Mouse (Mus musculus) urinary bladder, postnatal 25 days (tissue): ENCODE results near the gene B4galt4.
A peak's percentile ranks its signal among the peaks of the same experiment; 100 is the strongest.

Source experiments
- DNase-seq: peaks from one replicate; pipeline ENCODE4 v3.0.0; 2022; ENCODE audit warnings: low spot score

B4galt4 gene

GRCm38 (mm10) chr16:38728576-38729132, 13.4 kb upstream of the B4galt4 start:
- no peak for DNase-seq

- DNase-seq, result no peak
These were observed 12.9 kb upstream of the B4galt4 start for GRCm38 (mm10) chr16:38729139-38729538.

GRCm38 (mm10) chr16:38729610-38730288, 12.3 kb upstream of the B4galt4 start:
- DNase-seq, result no peak

GRCm38 (mm10) chr16:38730921-38731320, 11.1 kb upstream of the B4galt4 start:
- no peak for DNase-seq

GRCm38 (mm10) chr16:38741204-38741903, 710 bp upstream of the B4galt4 start:
- no peak for DNase-seq

GRCm38 (mm10) chr16:38742659-38743131, 631 bp downstream of the B4galt4 start:
- DNase-seq, result peak; percentile 13

GRCm38 (mm10) chr16:38743941-38744673, 2.0 kb downstream of the B4galt4 start:
- no peak for DNase-seq

- no peak for DNase-seq
These were observed 8.7 kb downstream of the B4galt4 start for GRCm38 (mm10) chr16:38750803-38751202.

- DNase-seq, result no peak
These were observed 11.6 kb downstream of the B4galt4 start for GRCm38 (mm10) chr16:38753631-38754030.

GRCm38 (mm10) chr16:38755452-38756176, 13.6 kb downstream of the B4galt4 start:
- DNase-seq, result no peak

- no peak for DNase-seq
These were observed 14.1 kb downstream of the B4galt4 start for GRCm38 (mm10) chr16:38756177-38756503.

GRCm38 (mm10) chr16:38756572-38756971, 14.5 kb downstream of the B4galt4 start:
- DNase-seq, result no peak

- no peak for DNase-seq
These were observed 15.6 kb downstream of the B4galt4 start for GRCm38 (mm10) chr16:38757626-38758025.

- DNase-seq, result no peak
These were observed 16.2 kb downstream of the B4galt4 start for GRCm38 (mm10) chr16:38758104-38758861.

GRCm38 (mm10) chr16:38760239-38760638, 18.2 kb downstream of the B4galt4 start:
- no peak for DNase-seq

- DNase-seq, result no peak
These were observed 18.8 kb downstream of the B4galt4 start for GRCm38 (mm10) chr16:38760834-38761375.

- no peak for DNase-seq
These were observed 19.9 kb downstream of the B4galt4 start for GRCm38 (mm10) chr16:38761972-38762371.

- DNase-seq, result no peak
These were observed 20.3 kb downstream of the B4galt4 start for GRCm38 (mm10) chr16:38762401-38762800.

- no peak for DNase-seq
These were observed 21.4 kb downstream of the B4galt4 start for GRCm38 (mm10) chr16:38763508-38763907.

- no peak for DNase-seq
These were observed 24.6 kb downstream of the B4galt4 start for GRCm38 (mm10) chr16:38766671-38767070.

GRCm38 (mm10) chr16:38767761-38768160, 25.7 kb downstream of the B4galt4 start:
- no peak for DNase-seq
